Mouse (Mus musculus): Measurements from ENCODE around the gene Exoc4. TPM values are rescaled to one million over a fixed set of nuclear protein-coding genes. Genes with fewer than 3 reads are reported as not detected.

Gene Exoc4
- total RNA-seq, 2 experiments from 2014 or later = 37.6 to 38.2 TPM

DNA sequence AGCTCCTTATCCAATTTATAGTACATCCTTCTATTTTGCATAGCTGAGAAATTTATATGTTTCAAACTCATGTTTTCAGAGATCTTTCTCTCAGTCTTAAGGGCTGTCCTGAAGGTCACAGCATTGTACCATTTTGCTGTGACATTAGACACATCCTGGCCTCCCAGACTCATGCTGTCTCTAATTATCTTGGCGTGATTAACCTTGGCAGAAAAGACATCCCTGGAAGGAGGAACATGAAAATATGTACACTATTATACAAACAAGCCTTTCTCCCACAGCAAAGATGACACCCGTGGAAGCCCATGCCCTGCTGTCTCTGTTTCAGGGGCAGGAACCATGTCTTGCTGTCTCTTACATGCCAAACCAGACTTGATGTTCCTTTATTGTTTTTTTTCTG lies 59.8 kb downstream of the Exoc4 start:
- DNase-seq = no peak

GRCm38 (mm10) chr6:33310486-33310885 lies 61.6 kb downstream of the Exoc4 start:
- no peak for DNase-seq

DNA sequence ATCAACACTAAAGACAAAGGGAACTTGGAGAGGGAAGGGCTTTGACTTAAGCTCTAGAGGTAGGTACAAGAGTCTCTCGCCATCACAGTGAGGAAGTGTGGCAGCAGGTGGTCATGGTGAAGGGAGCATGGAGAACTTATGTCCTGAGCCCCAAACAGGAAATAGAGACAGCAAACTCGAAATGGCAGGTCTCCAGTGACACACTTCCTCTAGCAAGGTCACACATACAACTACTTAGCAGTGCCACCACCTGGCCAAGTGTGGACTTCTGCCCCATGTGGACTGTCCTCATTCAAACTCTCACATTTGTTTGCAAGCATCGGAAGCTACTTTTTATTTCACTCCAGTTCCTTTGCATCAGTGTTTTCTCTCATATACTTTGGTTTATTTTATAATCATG lies 74.0 kb downstream of the Exoc4 start:
- no peak for DNase-seq

GRCm38 (mm10) chr6:33323386-33323785 lies 74.5 kb downstream of the Exoc4 start:
- no peak for DNase-seq

- no peak for DNase-seq
Measured at GRCm38 (mm10) chr6:33328326-33328725, 79.4 kb downstream of the Exoc4 start.

DNA sequence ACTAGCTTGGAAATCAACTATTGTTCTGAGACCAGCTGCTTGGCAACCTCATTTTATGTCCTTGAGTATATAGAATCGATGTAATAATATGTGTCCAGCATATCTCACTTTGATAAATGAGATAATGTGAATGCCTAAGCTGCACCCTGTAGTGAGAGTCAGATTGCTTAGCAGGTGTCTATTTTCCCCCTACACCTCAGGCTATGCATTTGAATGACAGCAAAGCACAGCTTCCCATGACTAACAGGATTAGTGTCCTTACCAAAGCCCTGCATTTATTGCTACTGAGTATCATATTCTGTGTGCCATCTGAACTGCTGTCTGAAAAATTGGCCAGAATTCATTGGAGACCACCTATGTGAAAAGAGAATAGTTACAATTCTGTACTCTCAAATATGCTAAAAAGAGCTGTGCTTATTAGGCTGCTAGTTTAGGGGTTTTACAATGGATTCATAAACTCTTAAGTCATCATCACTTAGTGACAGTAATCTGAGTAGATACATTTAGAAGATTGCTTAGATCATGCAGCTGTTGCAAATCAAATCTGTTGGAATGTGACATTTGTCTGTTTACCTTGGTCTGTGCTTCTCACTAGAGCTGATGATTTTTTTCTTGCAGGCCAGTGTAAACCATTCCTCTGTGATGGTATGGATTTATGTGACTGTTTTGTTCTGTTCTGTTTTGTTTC lies 98.3 kb downstream of the Exoc4 start:
- no peak for DNase-seq

- DNase-seq = peak; percentile 44
Measured at GRCm38 (mm10) chr6:33361613-33362012, 112.7 kb downstream of the Exoc4 start.

DNA sequence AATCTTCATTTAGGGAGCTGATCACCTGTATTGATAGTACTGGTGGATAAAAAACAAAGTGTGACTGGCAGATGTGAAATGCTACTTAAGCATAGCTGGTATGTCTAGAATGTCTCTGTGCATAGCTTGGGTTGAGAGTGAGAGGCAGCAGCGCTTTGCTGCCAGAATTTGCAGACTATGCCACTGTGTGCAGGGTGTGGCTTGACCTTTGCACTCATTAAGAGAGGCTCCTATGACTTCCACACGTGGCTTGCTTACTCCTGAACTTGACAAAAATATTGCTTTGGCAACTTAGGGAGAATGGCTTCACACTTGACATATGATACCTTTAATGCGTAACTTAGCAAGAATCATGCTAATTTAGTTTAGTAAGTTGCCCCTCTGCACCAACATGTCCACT lies 131.6 kb downstream of the Exoc4 start:
- DNase-seq = no peak

- DNase-seq = no peak
Measured at GRCm38 (mm10) chr6:33382176-33382575, 133.3 kb downstream of the Exoc4 start.

GRCm38 (mm10) chr6:33392020-33392419 lies 143.1 kb downstream of the Exoc4 start:
- no peak for DNase-seq

- no peak for DNase-seq
Measured at GRCm38 (mm10) chr6:33399491-33399890, 150.6 kb downstream of the Exoc4 start.

DNA sequence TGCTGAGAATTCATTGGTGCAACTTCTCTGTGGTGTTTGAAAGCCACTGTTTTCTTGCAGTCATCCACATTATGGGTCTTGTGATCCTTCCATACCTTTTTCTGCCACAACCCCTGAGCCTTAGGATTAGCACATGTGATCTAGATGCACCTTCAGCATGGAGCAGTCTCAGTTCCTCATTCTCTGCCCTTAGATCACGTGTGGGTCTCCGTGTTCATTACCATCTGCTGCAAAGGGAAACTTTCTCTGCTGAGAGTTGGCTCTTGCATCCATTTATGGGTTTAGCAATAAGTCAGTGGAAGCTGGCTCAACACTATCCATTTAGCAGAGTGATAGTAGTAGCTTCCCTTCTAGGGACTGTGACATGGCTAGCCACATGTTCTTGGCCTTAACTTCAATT lies 152.3 kb downstream of the Exoc4 start:
- DNase-seq = no peak

DNA sequence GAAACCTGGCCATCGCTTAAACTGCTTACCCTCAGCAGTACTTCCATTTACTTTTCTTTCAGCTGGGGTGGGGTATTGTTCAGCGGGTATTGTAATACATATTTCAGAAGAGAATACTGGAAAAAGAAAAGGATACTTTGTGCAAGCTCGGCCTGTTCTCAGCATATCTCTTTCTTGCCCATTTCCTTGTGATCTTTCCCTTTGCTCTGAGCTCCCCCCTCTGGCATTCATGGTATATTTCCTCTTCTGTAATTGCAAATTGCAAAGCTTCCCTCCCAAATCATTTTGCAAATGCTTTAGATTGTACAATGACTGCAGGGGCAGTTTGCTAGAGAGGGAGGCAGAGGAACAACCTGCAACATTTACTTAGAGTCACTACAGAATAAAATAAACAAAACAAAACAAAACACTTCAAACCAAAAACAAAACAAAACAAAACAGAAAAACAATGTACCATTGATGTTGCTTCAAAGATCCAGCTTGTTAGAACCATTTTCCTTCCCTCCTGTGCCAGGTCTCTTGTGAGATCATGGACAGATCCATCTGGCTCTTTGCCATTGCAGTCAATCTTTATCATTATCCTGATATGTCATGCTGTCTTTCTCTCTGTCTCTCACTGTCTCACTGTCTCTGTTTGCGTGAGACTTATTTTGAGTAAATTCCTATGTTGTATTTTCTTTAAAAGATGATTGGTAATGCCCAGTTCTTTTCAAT lies 156.8 kb downstream of the Exoc4 start:
- DNase-seq = no peak

DNA sequence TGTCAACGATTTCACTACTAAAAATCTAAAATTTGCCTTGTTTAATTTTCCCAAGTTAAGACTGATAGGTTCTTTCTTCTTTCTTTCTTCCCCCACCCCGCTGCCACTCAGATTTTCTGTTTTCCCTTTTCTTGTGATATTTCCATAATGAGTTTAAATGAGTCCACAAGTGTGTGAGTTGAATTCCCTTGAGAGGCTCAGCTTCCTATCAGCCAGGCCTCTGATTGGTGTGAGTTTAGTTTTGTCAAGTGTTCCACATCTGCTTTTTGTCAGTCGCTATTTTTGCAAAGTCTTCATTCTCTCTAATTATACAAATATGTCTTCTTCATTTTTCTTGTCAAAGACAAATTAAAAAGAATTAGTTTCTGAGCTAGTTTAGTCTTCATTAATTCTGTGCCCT lies 160.7 kb downstream of the Exoc4 start:
- DNase-seq = no peak

GRCm38 (mm10) chr6:33425007-33425406 lies 176.1 kb downstream of the Exoc4 start:
- no peak for DNase-seq

GRCm38 (mm10) chr6:33431207-33431787 lies 182.4 kb downstream of the Exoc4 start:
- DNase-seq = no peak

- no peak for DNase-seq
Measured at GRCm38 (mm10) chr6:33440508-33440907, 191.6 kb downstream of the Exoc4 start.

DNA sequence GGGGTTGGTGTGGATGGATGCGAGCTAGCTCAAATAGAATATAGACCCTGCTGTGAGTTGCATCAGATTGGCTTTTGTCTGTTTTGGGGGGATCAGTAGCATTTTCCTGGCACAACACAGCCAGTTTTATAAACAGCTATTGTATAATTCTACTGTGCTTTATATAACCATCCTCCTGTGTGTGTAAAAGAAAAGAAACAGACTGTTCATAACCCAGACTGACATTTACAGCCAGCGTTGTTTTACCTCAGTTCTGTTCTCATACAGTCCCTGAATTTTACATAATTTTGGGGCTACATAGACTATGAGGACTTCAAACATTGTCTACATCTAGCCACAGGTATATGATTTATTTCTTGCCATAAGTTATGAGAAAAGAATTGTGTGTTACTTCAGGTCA lies 204.9 kb downstream of the Exoc4 start:
- no peak for DNase-seq

GRCm38 (mm10) chr6:33454354-33454753 lies 205.5 kb downstream of the Exoc4 start:
- no peak for DNase-seq

GRCm38 (mm10) chr6:33455238-33455637 lies 206.4 kb downstream of the Exoc4 start:
- no peak for DNase-seq

GRCm38 (mm10) chr6:33464862-33465261 lies 216.0 kb downstream of the Exoc4 start:
- no peak for DNase-seq

DNA sequence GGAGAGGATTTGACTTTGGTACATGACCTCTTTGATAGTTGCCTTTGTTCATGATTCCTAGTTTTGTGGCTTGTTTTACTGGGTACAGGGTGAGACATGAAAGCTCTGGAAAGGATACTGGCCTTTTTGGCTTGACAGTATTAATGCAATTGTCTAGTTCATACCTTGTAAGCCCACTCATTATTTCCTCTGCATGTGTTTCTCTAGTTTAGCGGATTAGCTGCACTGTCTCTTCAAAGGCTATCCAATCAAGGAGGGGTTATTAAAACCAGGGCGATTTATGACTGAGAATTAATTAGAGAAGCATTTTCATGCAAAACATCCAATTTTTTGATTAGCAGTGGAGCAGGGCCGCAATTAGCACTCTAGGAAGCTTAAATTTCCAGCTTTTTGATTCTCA lies 216.5 kb downstream of the Exoc4 start:
- no peak for DNase-seq

DNA sequence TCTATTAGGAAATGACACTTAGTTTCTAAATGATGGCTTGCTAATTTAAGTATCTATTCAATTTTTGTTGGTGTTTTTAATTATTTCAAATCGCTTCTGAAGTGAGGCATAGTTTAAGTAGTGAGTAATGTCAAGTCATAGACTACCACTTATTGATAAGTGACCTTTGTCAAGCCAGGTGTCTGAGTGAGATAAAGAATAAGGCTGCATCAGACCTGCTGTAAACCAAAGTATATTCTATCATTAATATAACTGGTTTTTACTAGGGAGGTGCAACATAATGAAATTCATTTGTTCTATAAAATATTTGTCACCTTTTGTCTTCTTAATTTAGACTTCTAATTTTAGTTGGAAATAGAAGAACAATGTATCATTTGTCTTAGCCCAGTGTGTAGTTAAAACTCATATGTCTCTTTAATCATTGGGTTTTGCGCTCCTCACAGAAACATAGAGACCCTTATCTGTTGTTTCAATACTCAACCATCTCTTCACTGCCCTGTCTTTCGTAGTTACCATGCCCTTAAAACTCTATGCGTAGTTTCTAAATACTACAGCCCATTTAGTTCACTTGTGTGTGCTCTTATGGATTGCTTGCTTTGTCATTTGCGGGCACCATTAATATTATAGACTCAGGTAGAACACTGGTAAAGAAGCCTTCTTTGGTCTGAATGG lies 217.4 kb downstream of the Exoc4 start:
- no peak for DNase-seq
